Mouse (Mus musculus) megakaryocyte, embryonic 14.5 days (primary cell): ENCODE measurements around the gene Slc39a11.

Experiments used
- FLI1 ChIP-seq: IDR thresholded peaks from 2 replicates; pipeline ENCODE4 v1.6.1; 2012; ENCODE audit warnings: low read length, inconsistent platforms, mixed read lengths
- GATA1 ChIP-seq: IDR thresholded peaks from 3 replicates; pipeline ENCODE4 v1.6.1; 2012; ENCODE audit warnings: mixed read lengths, low read length, inconsistent platforms, borderline replicate concordance

DNA sequence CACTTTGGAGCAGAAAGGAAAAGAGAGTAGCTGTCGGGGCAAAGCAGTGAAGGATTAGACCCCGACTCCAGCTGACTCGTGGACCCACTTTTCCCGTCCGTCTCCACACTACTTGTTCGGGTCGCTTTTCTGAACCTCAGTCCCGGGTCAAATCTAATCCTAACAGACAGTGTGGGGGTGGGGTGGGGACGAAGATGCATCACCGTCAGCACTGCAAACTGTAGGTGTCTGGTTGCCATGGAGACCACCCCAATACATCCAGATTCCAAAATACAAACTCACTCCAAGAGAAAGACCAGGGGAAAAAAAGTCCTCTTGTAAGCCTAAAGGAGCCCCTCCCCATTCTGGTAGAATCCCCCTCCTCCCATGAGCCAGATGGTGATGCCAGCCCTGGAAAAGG, 97.3 kb downstream of the Slc39a11 start:
- TF ChIP-seq GATA1 (no peak), FLI1 (no peak)
